Mouse (Mus musculus) hindbrain, embryonic 13.5 days (tissue): ENCODE results near the gene Gm8439. TPM values are rescaled to one million over a fixed set of nuclear protein-coding genes. Genes with fewer than 3 reads are reported as not detected.
A peak's percentile ranks its signal among the peaks of the same experiment; 100 is the strongest.

Experiments used
- ATAC-seq: fragments of 200-750 bp; cut with Nextera tagmentation; 2 replicates; pipeline ENCODE4 v1.8.0; 2017; ENCODE audit warnings: moderate TSS enrichment; ENCODE audit not compliant: low FRiP score
- H3K27ac ChIP-seq: fragments of 300-500 bp; sonication (generic); 2 replicates; pipeline ENCODE4 v1.5.1; 2015; ENCODE audit warnings: inconsistent platforms, mild to moderate bottlenecking, moderate library complexity
- H3K27me3 ChIP-seq: fragments of 300-500 bp; sonication (generic); 2 replicates; pipeline ENCODE4 v1.6.1; 2015; ENCODE audit warnings: mild to moderate bottlenecking, inconsistent platforms
- H3K36me3 ChIP-seq: fragments of 300-500 bp; sonication (generic); 2 replicates; pipeline ENCODE4 v1.6.1; 2015; ENCODE audit warnings: mild to moderate bottlenecking, inconsistent platforms
- H3K4me1 ChIP-seq: fragments of 300-500 bp; sonication (generic); replicated peaks from 2 replicates; pipeline ENCODE4 v1.6.1; 2015; ENCODE audit warnings: inconsistent platforms
- H3K4me2 ChIP-seq: fragments of 300-500 bp; sonication (generic); 2 replicates; pipeline ENCODE4 v1.6.1; 2015; ENCODE audit warnings: inconsistent platforms, mild to moderate bottlenecking, moderate library complexity
- H3K4me3 ChIP-seq: fragments of 300-500 bp; sonication (generic); 2 replicates; pipeline ENCODE4 v1.5.1; 2015; ENCODE audit warnings: mild to moderate bottlenecking, inconsistent platforms
- H3K9ac ChIP-seq: fragments of 300-500 bp; sonication (generic); 2 replicates; pipeline ENCODE4 v1.6.1; 2015; ENCODE audit warnings: mild to moderate bottlenecking, inconsistent platforms
- H3K9me3 ChIP-seq: fragments of 300-500 bp; sonication (generic); 2 replicates; pipeline ENCODE4 v1.6.1; 2016; ENCODE audit warnings: inconsistent platforms
- WGBS: fragments of 180-500 bp; shearing (Covaris S2); methylation state at CpG from one replicate; pipeline ENCODE4 v1.1.7; 2015; 5-methylcytosine and 5-hydroxymethylcytosine counted together
- polyA plus RNA-seq: library from polyadenylated mRNA; unstranded; fragments of >200 nt; fragmentation: Nextera tagmentation; extraction: Ambion mirVana; gene quantifications from 2 replicates; pipeline ENCODE4 v1.2.1, GENCODE M21; 2015

Gm8439 gene
- polyA plus RNA-seq, 1 experiment from 2014 or later: not detected

GRCm38 (mm10) chr4:120614644-120615043 is 26.1 kb downstream of the Gm8439 start:
- no peaks in the 10 kb centered on the region for H3K9me3 ChIP-seq
- WGBS: 79% methylated on average over 9 of the region's 9 CpGs
- no peaks in the 10 kb centered on the region for H3K27me3 ChIP-seq
- no peak overlapping the region for H3K27ac ChIP-seq
- no peak overlapping the region for H3K9ac ChIP-seq
- H3K4me1 ChIP-seq: peaks cover 31% of the 10 kb centered on the region
- no peak overlapping the region for H3K4me3 ChIP-seq
- no peak overlapping the region for H3K4me2 ChIP-seq
- ATAC-seq: no peak
- H3K36me3 ChIP-seq: no peaks in the 10 kb centered on the region

GRCm38 (mm10) chr4:120615528-120616081 is 27.1 kb downstream of the Gm8439 start:
- no peaks in the 10 kb centered on the region for H3K36me3 ChIP-seq
- peaks cover 31% of the 10 kb centered on the region for H3K4me1 ChIP-seq
- no peak overlapping the region for H3K4me2 ChIP-seq
- ATAC-seq: peak; percentile 57
- WGBS: 22% methylated on average over 10 of the region's 10 CpGs
- no peak overlapping the region for H3K9ac ChIP-seq
- H3K9me3 ChIP-seq: no peaks in the 10 kb centered on the region
- 0 out of 2 replicates have a peak, but pooled peaks cover 3% of the 10 kb centered on the region for H3K27me3 ChIP-seq
- no peak overlapping the region for H3K4me3 ChIP-seq
- 0 out of 2 replicates have a peak overlapping the region, but pooled peaks have one; percentile 12 for H3K27ac ChIP-seq

- 63% methylated on average over 13 of the region's 13 CpGs for WGBS
- no peak for ATAC-seq
These were observed 27.9 kb downstream of the Gm8439 start for GRCm38 (mm10) chr4:120616199-120617025.

GRCm38 (mm10) chr4:120627728-120628127 is 39.2 kb downstream of the Gm8439 start:
- WGBS: 87% methylated on average over 6 of the region's 6 CpGs
- no peaks in the 10 kb centered on the region for H3K27me3 ChIP-seq
- no peak overlapping the region for H3K4me3 ChIP-seq
- H3K9me3 ChIP-seq: no peaks in the 10 kb centered on the region
- H3K36me3 ChIP-seq: no peaks in the 10 kb centered on the region
- no peak overlapping the region for H3K9ac ChIP-seq
- no peak for ATAC-seq
- no peak overlapping the region for H3K4me2 ChIP-seq
- H3K27ac ChIP-seq: no peak overlapping the region
- H3K4me1 ChIP-seq: no peaks in the 10 kb centered on the region

More at GRCm38 (mm10) chr4:120616199-120617025, 27.9 kb downstream of the Gm8439 start:
- Histone ChIP-seq H3K4me3 (no peak overlapping the region), H3K27me3 (0 out of 2 replicates have a peak, but pooled peaks cover 3% of the 10 kb centered on the region), H3K9ac (no peak overlapping the region), H3K27ac (no peak overlapping the region), H3K4me1 (peaks cover 31% of the 10 kb centered on the region), H3K4me2 (no peak overlapping the region), H3K9me3 (no peaks in the 10 kb centered on the region), H3K36me3 (no peaks in the 10 kb centered on the region)

GRCm38 (mm10) chr4:120630218-120630931 is 41.8 kb downstream of the Gm8439 start:
- no peak for ATAC-seq
- WGBS: 83% methylated on average over 8 of the region's 8 CpGs
- no peaks in the 10 kb centered on the region for H3K9me3 ChIP-seq

GRCm38 (mm10) chr4:120631828-120632227 is 43.3 kb downstream of the Gm8439 start:
- 80% methylated on average over 6 of the region's 6 CpGs for WGBS
- no peak overlapping the region for H3K4me3 ChIP-seq
- no peak overlapping the region for H3K4me2 ChIP-seq
- H3K27me3 ChIP-seq: no peaks in the 10 kb centered on the region
- no peaks in the 10 kb centered on the region for H3K9me3 ChIP-seq
- ATAC-seq: no peak
- H3K4me1 ChIP-seq: no peaks in the 10 kb centered on the region
- no peaks in the 10 kb centered on the region for H3K36me3 ChIP-seq
- H3K27ac ChIP-seq: no peak overlapping the region
- no peak overlapping the region for H3K9ac ChIP-seq

More at GRCm38 (mm10) chr4:120630218-120630931, 41.8 kb downstream of the Gm8439 start:
- Histone ChIP-seq H3K4me3 (no peak overlapping the region), H3K9ac (no peak overlapping the region), H3K27ac (no peak overlapping the region), H3K4me1 (no peaks in the 10 kb centered on the region), H3K27me3 (no peaks in the 10 kb centered on the region), H3K36me3 (no peaks in the 10 kb centered on the region), H3K4me2 (no peak overlapping the region)

GRCm38 (mm10) chr4:120635351-120635750 is 46.8 kb downstream of the Gm8439 start:
- Histone ChIP-seq H3K9ac (no peak overlapping the region), H3K36me3 (no peaks in the 10 kb centered on the region), H3K9me3 (no peaks in the 10 kb centered on the region), H3K4me2 (no peak overlapping the region), H3K4me1 (no peaks in the 10 kb centered on the region), H3K27me3 (no peaks in the 10 kb centered on the region), H3K4me3 (no peak overlapping the region), H3K27ac (no peak overlapping the region)
- WGBS: 89% methylated on average over 2 of the region's 2 CpGs
- ATAC-seq: no peak

GRCm38 (mm10) chr4:120641946-120642345 is 53.4 kb downstream of the Gm8439 start:
- H3K36me3 ChIP-seq: no peaks in the 10 kb centered on the region
- H3K4me1 ChIP-seq: no peaks in the 10 kb centered on the region
- no peak overlapping the region for H3K4me3 ChIP-seq
- H3K27me3 ChIP-seq: no peaks in the 10 kb centered on the region
- WGBS: 96% methylated on average over 6 of the region's 6 CpGs
- no peak overlapping the region for H3K9ac ChIP-seq
- H3K27ac ChIP-seq: no peak overlapping the region
- H3K9me3 ChIP-seq: no peaks in the 10 kb centered on the region
- H3K4me2 ChIP-seq: no peak overlapping the region
- ATAC-seq: no peak

- WGBS: 84% methylated on average over 3 of the region's 3 CpGs
- no peak overlapping the region for H3K27ac ChIP-seq
- no peaks in the 10 kb centered on the region for H3K4me1 ChIP-seq
- no peak overlapping the region for H3K4me2 ChIP-seq
- H3K9me3 ChIP-seq: no peaks in the 10 kb centered on the region
- H3K27me3 ChIP-seq: peaks cover 14% of the 10 kb centered on the region
- no peak overlapping the region for H3K4me3 ChIP-seq
- H3K36me3 ChIP-seq: no peaks in the 10 kb centered on the region
- no peak for ATAC-seq
- no peak overlapping the region for H3K9ac ChIP-seq
These were observed 55.4 kb downstream of the Gm8439 start for GRCm38 (mm10) chr4:120643899-120644298.

- Histone ChIP-seq H3K27ac (no peak overlapping the region), H3K36me3 (no peaks in the 10 kb centered on the region), H3K9ac (peak overlapping the region; percentile 82), H3K4me2 (peak overlapping the region; percentile 95), H3K27me3 (peaks cover 44% of the 10 kb centered on the region), H3K9me3 (no peaks in the 10 kb centered on the region), H3K4me3 (peak overlapping the region; percentile 56), H3K4me1 (peaks cover 12% of the 10 kb centered on the region)
- ATAC-seq: peak; percentile 74
- WGBS: 4% methylated on average over 55 of the region's 55 CpGs
These were observed 61.0 kb downstream of the Gm8439 start for GRCm38 (mm10) chr4:120649369-120650207.

- 20% methylated on average over 7 of the region's 7 CpGs for WGBS
- H3K36me3 ChIP-seq: no peaks in the 10 kb centered on the region
- peak overlapping the region; percentile 56 for H3K4me3 ChIP-seq
- H3K4me2 ChIP-seq: peak overlapping the region; percentile 95
- H3K27me3 ChIP-seq: peaks cover 44% of the 10 kb centered on the region
- H3K27ac ChIP-seq: no peak overlapping the region
- H3K9me3 ChIP-seq: no peaks in the 10 kb centered on the region
- H3K4me1 ChIP-seq: peaks cover 12% of the 10 kb centered on the region
- 0 out of 2 replicates have a peak, but pooled peaks have one; percentile 44 for ATAC-seq
- H3K9ac ChIP-seq: peak overlapping the region; percentile 82
These were observed 61.7 kb downstream of the Gm8439 start for GRCm38 (mm10) chr4:120650208-120650592.
